Mouse (Mus musculus) brain, embryonic 14.5 days (tissue): Measurements from ENCODE around the gene Faf1.

ENCODE experiments used
- CTCF ChIP-seq: fragments of 200-500 bp; IDR thresholded peaks from 2 replicates; pipeline ENCODE4 v1.5.1; 2012; ENCODE audit warnings: inconsistent platforms, mild to moderate bottlenecking, moderate library complexity, borderline replicate concordance; ENCODE audit not compliant: insufficient read depth, insufficient read length; ENCODE audit errors: extremely low read depth
- POLR2A ChIP-seq: fragments of 200-500 bp; IDR thresholded peaks from 2 replicates; pipeline ENCODE4 v1.6.1; 2012; ENCODE audit warnings: mild to moderate bottlenecking, inconsistent platforms, borderline replicate concordance; ENCODE audit not compliant: poor library complexity, insufficient read depth, insufficient read length, severe bottlenecking; ENCODE audit errors: extremely low read depth

DNA sequence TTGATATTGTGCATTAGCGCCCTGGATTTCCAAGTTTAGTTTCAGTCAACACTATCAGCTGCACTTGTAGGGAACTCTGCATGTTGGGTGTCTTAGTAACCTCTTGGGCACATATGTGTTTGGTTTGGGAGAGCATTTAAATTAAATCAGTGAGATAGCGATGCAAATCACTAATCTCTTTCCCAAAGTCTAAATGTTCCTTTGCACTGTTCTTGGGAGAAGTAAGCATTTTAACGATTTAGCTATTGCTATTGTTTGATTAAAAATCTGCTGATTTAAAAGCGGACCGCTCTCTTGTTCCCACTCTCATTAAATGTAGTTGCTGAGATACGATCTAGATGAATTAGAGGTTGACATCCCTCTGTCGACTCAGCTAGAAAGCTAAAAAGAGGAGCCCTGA lies 183.0 kb downstream of the Faf1 start:
- no peak for TF ChIP-seq POLR2A
- TF ChIP-seq CTCF, result no peak
